Mouse (Mus musculus) spleen, adult 12 weeks (tissue): ENCODE results near the gene Cyb561d2.

ENCODE experiments used
- DNase-seq: peaks from one replicate; pipeline ENCODE4 v3.0.0; 2022; ENCODE audit warnings: low spot score

The Cyb561d2 gene

GRCm38 (mm10) chr9:107550491-107551116, 8.6 kb upstream of the Cyb561d2 start:
- no peak for DNase-seq

GRCm38 (mm10) chr9:107549297-107550074, 7.5 kb upstream of the Cyb561d2 start:
- no peak for DNase-seq

- no peak for DNase-seq
Observed at GRCm38 (mm10) chr9:107548820-107549219, 6.8 kb upstream of the Cyb561d2 start.

- DNase-seq: no peak
Observed at GRCm38 (mm10) chr9:107547957-107548356, 6.0 kb upstream of the Cyb561d2 start.

- peak; percentile 69 for DNase-seq
Observed at GRCm38 (mm10) chr9:107547026-107547425, 5.0 kb upstream of the Cyb561d2 start, which contains the start of gene Zmynd10. TSS of gene Zmynd10 (plus strand) at chr9:107547298.

GRCm38 (mm10) chr9:107545602-107546001, 3.6 kb upstream of the Cyb561d2 start:
- peak; percentile 69 for DNase-seq

GRCm38 (mm10) chr9:107545199-107545598, 3.2 kb upstream of the Cyb561d2 start:
- DNase-seq: no peak

- no peak for DNase-seq
Observed at GRCm38 (mm10) chr9:107544729-107545128, 2.7 kb upstream of the Cyb561d2 start.

GRCm38 (mm10) chr9:107544196-107544700, 2.3 kb upstream of the Cyb561d2 start:
- DNase-seq: no peak

- no peak for DNase-seq
Observed at GRCm38 (mm10) chr9:107543299-107543698, 1.3 kb upstream of the Cyb561d2 start.

- DNase-seq: no peak
Observed at GRCm38 (mm10) chr9:107542721-107543120, 728 bp upstream of the Cyb561d2 start.

GRCm38 (mm10) chr9:107542352-107542686, 326 bp upstream of the Cyb561d2 start:
- DNase-seq: no peak

GRCm38 (mm10) chr9:107541005-107541404, 988 bp downstream of the Cyb561d2 start:
- DNase-seq: no peak

- DNase-seq: no peak
Observed at GRCm38 (mm10) chr9:107540420-107540819, 1.6 kb downstream of the Cyb561d2 start.

- DNase-seq: no peak
Observed at GRCm38 (mm10) chr9:107539940-107540339, 2.1 kb downstream of the Cyb561d2 start.

GRCm38 (mm10) chr9:107538711-107539110, 3.3 kb downstream of the Cyb561d2 start:
- no peak for DNase-seq

GRCm38 (mm10) chr9:107538231-107538630, 3.8 kb downstream of the Cyb561d2 start:
- no peak for DNase-seq

GRCm38 (mm10) chr9:107534408-107535202, 7.4 kb downstream of the Cyb561d2 start:
- DNase-seq: peak; percentile 24

- DNase-seq: peak; percentile 78
Observed at GRCm38 (mm10) chr9:107533791-107534407, 8.1 kb downstream of the Cyb561d2 start, which contains the start of gene Tmem115. TSS of gene Tmem115 (plus strand) at chr9:107533945.

GRCm38 (mm10) chr9:107526198-107527026, 15.6 kb downstream of the Cyb561d2 start:
- peak; percentile 69 for DNase-seq

GRCm38 (mm10) chr9:107522400-107522711, 19.6 kb downstream of the Cyb561d2 start:
- DNase-seq: no peak
